Mouse (Mus musculus) urinary bladder, postnatal 36 days (tissue): ENCODE data around the gene Dapk2.

ENCODE experiments used
- DNase-seq, 2 experiments: peaks; one replicate each; pipeline ENCODE4 v3.0.0; 2022; ENCODE audit warnings: low spot score in 2 of 2, mixed read lengths in 1 of 2

The Dapk2 gene

GRCm38 (mm10) chr9:66228456-66229151 lies 70.6 kb downstream of the Dapk2 start:
- DNase-seq: no peak

GRCm38 (mm10) chr9:66231820-66232479 lies 73.9 kb downstream of the Dapk2 start:
- DNase-seq: peak in 1 of 2 experiments; percentile 41

DNA sequence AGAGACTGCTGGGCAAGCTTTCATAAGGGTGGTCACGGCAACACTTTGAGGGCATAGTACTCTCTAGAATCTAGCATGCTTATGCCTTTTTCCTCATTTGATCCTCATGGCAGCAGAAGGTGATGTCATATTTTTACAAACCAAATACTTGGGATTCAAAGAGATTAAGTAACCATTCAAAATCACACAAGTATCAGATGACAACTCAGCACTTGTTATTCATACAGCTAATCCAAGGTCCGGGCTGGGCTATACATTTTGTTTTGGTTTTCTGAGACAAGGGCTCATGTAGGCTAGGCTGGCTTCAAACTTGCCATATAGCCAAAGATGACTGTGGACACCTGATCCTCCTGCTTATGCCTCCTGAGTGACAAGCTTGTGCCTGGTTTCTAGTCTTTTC lies 78.6 kb downstream of the Dapk2 start:
- no peak for DNase-seq

DNA sequence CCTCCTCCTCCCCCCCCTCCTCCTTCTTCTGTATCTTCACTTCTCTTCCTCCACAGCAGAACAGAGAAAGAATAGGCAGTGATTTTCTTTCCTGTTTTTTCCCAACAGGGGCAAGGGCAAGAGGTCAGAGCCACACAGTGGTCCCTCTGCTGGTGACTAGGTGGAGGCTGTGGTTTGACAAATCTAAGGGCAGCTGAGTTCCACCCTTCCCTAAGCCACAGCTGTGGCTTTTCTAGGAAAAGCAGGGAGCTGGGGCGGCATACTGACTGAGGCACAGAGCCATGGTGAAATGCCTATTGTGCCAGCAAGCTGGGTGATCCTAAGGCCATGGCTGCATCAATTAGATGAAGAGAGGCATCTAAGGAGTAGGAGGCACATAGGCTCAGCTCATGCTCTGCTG lies 79.7 kb downstream of the Dapk2 start:
- no peak for DNase-seq

DNA sequence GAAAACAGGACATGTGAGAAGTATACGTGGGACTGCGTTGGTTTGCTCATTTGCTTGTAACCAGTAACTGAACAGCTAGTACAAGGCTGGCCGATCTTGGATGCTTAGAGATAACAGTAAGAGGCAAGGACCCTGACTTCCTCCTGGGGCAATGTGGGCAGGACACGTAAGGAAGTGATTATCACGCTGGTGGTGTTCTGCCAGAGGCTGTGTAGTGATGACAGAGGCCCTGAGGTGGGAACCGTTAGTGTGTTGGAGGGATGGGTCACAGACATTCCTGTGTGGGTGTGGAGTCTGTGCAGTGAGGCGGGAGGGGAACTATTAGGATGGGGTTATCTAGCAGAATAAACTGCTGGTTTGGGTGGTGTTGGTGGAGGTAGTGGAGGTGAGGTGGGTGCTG lies 81.2 kb downstream of the Dapk2 start:
- DNase-seq: no peak

- no peak for DNase-seq
These were observed 81.7 kb downstream of the Dapk2 start for GRCm38 (mm10) chr9:66239691-66240090.

DNA sequence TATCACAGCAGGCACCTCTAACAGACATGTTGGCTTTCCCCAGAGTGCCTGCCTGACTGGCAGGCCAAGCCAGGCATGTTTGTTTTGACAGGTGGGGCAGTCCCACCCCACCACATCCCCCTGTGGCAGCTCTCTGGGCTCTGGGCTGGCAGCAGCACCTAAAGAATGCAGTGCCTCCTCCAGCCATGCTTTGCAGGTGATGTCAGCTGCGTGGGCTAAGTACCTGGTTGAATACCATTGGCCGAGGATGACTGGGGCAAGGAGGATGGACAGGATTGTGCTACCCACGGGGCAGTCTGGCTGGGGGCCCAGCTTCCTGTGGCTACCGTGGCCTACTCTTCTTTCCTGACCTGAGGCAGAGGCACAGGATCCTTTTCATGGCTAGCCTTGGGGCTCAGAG lies 82.5 kb downstream of the Dapk2 start:
- no peak for DNase-seq

- DNase-seq: no peak
These were observed 83.0 kb downstream of the Dapk2 start for GRCm38 (mm10) chr9:66240991-66241390.

GRCm38 (mm10) chr9:66241722-66242121 lies 83.7 kb downstream of the Dapk2 start:
- DNase-seq: no peak

DNA sequence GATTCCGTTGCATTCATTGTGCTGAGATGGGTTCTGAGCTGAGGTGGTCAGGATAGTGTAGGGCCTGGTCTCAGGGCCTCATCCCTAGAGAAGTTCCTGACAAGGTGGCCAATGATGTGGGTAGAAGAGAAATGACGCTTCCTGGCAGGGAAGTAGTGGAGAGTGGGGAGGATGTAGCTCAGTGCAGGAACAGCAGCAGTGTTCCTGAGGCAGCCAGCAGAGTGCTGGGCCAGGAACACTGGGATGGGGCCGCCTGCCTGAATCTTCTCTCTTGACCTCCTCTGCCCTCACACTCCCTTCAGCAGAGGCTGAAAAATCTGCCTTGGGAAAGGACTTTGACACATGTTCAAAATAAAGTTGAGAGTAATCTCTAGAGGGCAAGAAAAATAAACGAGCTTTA lies 85.2 kb downstream of the Dapk2 start:
- DNase-seq: peak in 1 of 2 experiments; percentile 33

GRCm38 (mm10) chr9:66244079-66244478 lies 86.1 kb downstream of the Dapk2 start:
- no peak for DNase-seq

GRCm38 (mm10) chr9:66245707-66246106 lies 87.7 kb downstream of the Dapk2 start:
- DNase-seq: no peak

DNA sequence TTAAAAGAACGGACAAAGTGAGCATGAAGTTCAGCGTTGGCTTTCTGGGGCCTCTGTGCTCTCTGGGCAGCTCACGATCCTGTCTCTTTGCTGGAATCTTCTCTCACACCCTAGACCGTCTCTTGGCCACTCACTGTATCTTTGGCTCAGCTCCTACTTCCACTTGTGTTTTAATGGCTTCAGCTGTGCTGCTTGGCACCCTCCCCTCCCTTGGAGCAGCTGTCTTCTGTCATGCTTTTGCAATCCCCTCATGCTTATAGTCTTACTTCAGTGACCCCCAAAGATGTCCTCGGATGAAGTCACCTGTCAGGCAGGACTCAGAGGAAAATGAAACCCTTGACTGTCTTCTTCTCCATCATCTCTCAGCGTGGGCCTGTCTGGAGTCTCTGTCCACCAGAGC lies 91.3 kb downstream of the Dapk2 start:
- peak in 1 of 2 experiments; percentile 39 for DNase-seq

DNA sequence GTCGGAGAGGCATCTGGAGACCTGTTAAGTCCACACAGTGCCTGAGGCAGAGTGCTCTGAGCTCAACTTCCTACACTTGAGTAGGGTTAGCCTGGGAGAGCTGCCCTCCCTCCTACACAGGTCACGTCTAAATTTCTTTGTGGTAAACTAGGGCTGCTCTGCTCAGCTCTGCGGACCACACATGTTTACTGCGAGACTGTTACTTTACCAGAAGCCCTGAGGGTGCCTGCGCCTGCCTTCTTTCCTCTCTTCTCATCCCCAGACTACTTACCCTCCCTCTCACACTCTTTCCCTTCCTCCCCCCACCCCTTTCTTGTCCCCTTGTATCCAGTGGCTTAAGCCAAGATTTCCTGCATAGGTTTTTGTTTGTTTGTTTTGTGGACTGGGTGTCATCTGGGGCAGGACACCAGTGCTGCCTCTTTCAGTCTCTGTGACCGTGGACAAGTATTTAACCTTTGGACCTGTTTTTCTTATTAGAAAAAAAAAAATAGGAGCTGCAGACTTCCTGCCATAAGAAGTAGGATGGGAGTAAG lies 93.2 kb downstream of the Dapk2 start:
- no peak for DNase-seq

GRCm38 (mm10) chr9:66261741-66262140 lies 103.7 kb downstream of the Dapk2 start:
- no peak for DNase-seq

DNA sequence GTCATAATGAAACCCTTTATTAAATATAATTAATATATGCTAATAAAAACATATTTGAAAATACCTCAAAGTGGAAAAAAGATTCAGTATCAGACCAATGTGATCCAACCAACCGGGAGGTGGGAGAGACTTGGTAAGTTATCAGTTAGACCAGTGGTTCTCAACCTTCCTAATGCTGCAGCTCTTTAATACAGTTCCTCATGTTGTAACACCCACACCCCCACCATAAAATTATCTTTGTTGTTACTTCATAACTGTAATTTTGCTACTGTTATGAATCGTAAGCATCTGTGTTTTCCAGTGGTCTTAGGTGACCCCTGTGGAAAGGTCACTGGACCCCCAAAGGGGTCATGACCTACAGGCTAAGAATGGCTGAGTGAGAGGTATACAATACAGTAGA lies 105.7 kb downstream of the Dapk2 start:
- no peak for DNase-seq

GRCm38 (mm10) chr9:66265645-66266044 lies 107.6 kb downstream of the Dapk2 start:
- DNase-seq: no peak

GRCm38 (mm10) chr9:66266237-66267170 lies 108.5 kb downstream of the Dapk2 start:
- DNase-seq: no peak

- no peak for DNase-seq
These were observed 110.8 kb downstream of the Dapk2 start for GRCm38 (mm10) chr9:66268804-66269203.

GRCm38 (mm10) chr9:66270038-66270437 lies 112.0 kb downstream of the Dapk2 start:
- DNase-seq: peak in 1 of 2 experiments; percentile 31

GRCm38 (mm10) chr9:66271726-66272125 lies 113.7 kb downstream of the Dapk2 start:
- DNase-seq: no peak

DNA sequence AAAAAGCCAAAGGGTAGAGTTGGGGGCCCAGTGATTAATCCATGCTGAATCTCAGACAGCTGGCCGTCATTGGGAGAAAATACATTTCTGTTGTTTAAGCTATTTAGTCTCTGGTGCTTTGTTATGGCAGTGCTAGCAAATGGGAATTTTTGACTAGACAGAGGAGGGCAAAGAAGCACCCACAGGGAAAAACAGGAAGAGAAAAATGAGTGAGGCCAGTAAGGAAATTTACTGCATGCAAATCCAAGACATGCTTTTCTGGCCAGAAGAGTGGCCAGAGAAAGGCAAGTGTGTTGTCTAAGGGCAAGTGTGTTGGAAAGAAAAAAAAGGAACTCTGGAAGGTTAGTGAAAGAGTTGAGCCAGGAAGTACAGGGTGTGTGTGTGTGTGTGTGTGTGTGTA lies 115.6 kb downstream of the Dapk2 start:
- DNase-seq: no peak
